Mouse (Mus musculus) Muller cell, postnatal 12 days (primary cell): Measurements from ENCODE around the gene Calml3.
A peak's percentile ranks its signal among the peaks of the same experiment; 100 is the strongest.

Experiments used
- DNase-seq: peaks from one replicate; pipeline ENCODE4 v3.0.0-alpha.2; 2015; ENCODE audit errors: inconsistent ontology term

Calml3 gene

GRCm38 (mm10) chr13:3782499-3782898 is 21.6 kb downstream of the Calml3 start:
- DNase-seq: peak; percentile 97

- DNase-seq: peak; percentile 56
These were observed 24.4 kb downstream of the Calml3 start for GRCm38 (mm10) chr13:3779575-3780226.

GRCm38 (mm10) chr13:3778591-3779364 is 25.3 kb downstream of the Calml3 start:
- peak; percentile 51 for DNase-seq

GRCm38 (mm10) chr13:3777216-3777912 is 26.8 kb downstream of the Calml3 start:
- DNase-seq: no peak

- no peak for DNase-seq
These were observed 27.7 kb downstream of the Calml3 start for GRCm38 (mm10) chr13:3776446-3776845.

GRCm38 (mm10) chr13:3774991-3775390 is 29.1 kb downstream of the Calml3 start:
- no peak for DNase-seq

- DNase-seq: peak; percentile 79
These were observed 29.8 kb downstream of the Calml3 start for GRCm38 (mm10) chr13:3774280-3774679.

GRCm38 (mm10) chr13:3773149-3773688 is 30.9 kb downstream of the Calml3 start:
- DNase-seq: peak; percentile 83

GRCm38 (mm10) chr13:3771221-3771620 is 32.9 kb downstream of the Calml3 start:
- DNase-seq: no peak

GRCm38 (mm10) chr13:3770170-3771024 is 33.7 kb downstream of the Calml3 start:
- peak; percentile 91 for DNase-seq

- no peak for DNase-seq
These were observed 34.6 kb downstream of the Calml3 start for GRCm38 (mm10) chr13:3769531-3769930.

GRCm38 (mm10) chr13:3768621-3769020 is 35.5 kb downstream of the Calml3 start:
- no peak for DNase-seq

- no peak for DNase-seq
These were observed 37.0 kb downstream of the Calml3 start for GRCm38 (mm10) chr13:3767086-3767485.

- DNase-seq: no peak
These were observed 38.3 kb downstream of the Calml3 start for GRCm38 (mm10) chr13:3765781-3766180.

GRCm38 (mm10) chr13:3761131-3761530 is 43.0 kb downstream of the Calml3 start:
- DNase-seq: no peak

- DNase-seq: no peak
These were observed 45.8 kb downstream of the Calml3 start for GRCm38 (mm10) chr13:3758347-3758746.

- no peak for DNase-seq
These were observed 50.8 kb downstream of the Calml3 start for GRCm38 (mm10) chr13:3753291-3753690.
